Mouse (Mus musculus): ENCODE results near the gene Adcy2.

Gene Adcy2

GRCm38 (mm10) chr13:68642786-68643185, 356.6 kb downstream of the Adcy2 start:
- DNase-seq (ENCODE audit: low spot score in 2 of 2): no peak

DNA sequence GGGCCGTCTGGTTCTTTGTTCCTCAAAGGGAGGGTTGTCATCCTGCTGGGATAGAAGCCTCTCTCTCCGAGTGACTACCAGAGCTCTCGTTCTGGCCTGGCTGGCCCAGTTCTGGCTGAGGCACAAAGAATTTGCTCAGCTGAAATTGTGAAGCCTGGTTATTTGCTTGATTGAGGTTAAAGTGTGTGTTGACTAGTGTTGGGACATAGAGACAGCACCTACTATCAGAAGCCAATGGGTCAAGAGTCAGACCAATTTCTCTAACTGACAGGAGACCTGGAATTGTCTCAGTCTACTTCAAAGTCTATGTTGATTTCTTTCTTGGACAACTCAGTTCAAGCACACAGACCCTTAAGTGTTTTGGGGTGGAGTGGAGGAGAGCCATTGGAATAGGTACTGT, 372.3 kb downstream of the Adcy2 start:
- no peak for DNase-seq (ENCODE audit: low spot score in 2 of 2)

DNA sequence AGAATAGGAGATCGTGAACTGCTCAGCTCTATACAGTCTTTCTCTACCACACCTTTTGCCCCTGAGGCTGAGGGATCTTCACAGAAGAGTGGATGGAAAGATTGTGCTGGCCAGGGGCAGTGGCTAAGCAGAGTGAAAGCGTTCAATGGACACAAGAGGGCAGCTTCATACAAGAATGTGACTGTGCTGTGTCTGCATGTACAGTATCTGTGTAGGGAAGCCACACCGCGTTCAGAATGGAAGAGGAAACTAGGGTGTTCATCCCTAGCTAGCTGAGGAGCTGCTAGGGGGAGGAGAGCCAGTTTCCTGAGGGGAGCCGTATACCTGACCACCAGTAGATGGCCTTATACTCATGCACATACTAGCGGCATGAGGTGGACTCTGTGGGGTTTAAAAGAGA, 376.5 kb downstream of the Adcy2 start:
- peak in 1 of 2 experiments; percentile 47 for DNase-seq (ENCODE audit: low spot score in 2 of 2)

DNA sequence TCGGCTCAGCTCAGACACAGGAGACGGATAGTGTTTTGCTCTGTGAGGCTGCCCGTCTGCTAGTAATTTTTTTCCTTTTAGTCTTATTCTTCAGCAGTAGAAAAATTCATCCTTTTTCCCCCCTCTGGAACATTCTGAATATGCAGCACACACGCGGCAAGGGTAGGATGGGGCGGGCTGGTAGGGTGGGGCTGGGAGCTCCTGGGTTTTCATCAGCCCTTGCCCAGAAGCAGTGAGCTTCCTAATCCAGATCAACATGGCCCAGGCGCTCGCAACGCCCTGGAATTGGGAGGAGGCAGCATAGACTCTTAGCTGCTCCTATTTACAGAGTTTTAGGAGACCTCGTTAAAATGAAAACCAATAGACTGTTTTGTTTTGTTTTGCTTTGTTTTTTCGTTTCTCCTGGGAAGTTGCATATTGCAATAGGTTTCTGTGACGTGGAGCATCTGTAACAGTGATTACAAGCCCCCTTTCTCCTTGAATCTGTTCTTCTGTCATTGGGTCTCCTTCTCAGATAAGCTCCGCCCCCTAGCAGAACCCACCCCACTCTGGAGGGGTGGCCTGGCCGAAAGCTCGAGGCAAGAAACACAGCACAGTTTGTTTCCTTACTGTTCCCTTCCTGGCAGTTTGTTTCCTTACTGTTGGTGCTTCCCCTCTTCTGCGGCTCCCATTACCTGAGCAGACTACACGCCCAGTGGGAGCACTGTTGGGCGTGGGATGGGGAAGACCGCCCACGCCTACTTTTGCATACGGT, 391.5 kb downstream of the Adcy2 start:
- no peak for DNase-seq (ENCODE audit: low spot score in 2 of 2)

DNA sequence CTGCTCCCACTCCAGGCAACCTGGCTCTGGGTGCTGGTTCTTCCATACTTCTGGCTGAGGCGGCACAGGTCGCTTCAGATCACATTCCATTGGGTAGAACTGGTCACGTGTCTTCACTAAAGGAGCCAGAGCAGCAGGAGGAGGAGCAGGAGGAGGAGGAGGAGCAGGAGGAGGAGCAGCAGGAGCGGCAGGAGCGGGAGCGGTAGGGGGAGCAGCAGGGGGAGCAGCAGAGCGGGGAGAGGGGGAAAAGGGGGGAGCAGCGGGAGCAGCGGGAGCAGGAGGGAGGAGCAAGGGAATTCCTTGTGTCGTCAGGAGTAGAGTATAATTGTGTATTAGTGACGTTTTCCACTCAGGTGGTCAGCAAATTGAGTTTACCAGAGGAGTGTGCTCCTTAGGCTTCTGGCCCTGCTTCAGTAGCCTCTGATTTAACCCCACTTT, 393.6 kb downstream of the Adcy2 start:
- no peak for DNase-seq (ENCODE audit: low spot score in 2 of 2)

DNA sequence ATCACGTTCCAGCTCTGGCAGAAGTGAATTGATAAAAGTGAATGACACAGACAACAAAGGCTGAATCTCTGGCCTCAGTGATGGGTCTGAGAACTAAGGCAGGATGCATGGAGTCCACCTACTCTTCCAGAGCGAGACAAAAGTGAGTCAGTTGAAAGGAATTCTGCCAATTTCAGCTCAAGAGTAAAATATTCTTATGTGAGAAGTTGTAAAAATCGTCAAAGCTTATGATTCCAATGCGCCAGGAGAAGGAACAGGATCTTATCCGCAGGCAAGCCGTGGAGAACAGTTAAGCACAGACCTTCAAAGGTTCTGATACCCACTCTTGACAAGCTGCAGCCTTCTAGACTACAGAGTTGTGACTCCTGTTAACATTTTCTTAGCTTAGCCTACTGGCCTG, 396.3 kb downstream of the Adcy2 start:
- DNase-seq (ENCODE audit: low spot score in 2 of 2): no peak

- peak in 1 of 2 experiments; percentile 65 for DNase-seq (ENCODE audit: low spot score in 2 of 2)
Measured at GRCm38 (mm10) chr13:68601184-68601583, 398.2 kb downstream of the Adcy2 start.

DNA sequence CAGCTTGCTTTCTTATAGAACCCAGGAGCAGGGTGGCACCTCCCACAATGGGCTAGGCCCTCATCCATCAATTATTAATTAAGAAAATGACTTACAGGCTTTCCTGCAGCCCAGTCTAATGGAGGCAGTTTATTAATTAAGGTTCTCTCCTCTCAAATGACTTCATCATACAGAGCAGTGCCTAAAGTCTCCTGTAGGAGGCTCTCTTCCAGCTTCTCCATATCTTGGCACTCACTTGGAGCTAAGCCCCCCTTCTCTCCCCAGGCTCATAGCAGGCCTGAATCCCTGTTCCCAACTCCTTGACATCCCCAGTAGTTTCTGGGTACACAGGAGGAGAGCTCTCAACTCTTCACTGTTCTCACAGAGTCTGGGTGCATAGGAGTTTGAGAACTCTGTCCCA, 400.4 kb downstream of the Adcy2 start:
- DNase-seq (ENCODE audit: low spot score in 2 of 2): no peak

DNA sequence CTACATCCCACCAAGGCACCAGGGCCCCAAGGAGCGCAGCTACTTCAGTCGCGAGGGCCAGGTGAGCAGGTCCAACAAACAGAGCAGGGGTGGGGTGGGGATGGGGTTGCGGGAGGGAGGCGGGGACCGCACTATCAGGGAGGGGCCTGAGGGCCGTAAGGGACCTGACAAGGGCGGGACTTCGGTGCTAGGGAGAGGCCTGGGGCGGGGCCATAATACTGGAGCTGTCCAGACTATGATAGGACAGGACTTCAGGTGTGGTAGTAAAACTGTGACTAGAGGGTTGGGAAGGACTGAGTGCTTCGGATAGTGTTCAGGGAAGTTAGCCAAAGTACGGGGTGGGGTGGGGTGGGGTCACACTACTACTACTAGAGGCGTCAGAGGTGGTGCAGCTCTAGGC, 401.7 kb downstream of the Adcy2 start:
- no peak for DNase-seq (ENCODE audit: low spot score in 2 of 2)

- DNase-seq (ENCODE audit: low spot score in 2 of 2): no peak
Measured at GRCm38 (mm10) chr13:68597199-68597598, 402.1 kb downstream of the Adcy2 start, which contains the start of gene 1700001L19Rik. Gene 1700001L19Rik (plus strand): TSS chr13:68597421.

- DNase-seq (ENCODE audit: low spot score in 2 of 2): no peak
Measured at GRCm38 (mm10) chr13:68593797-68594196, 405.5 kb downstream of the Adcy2 start.

DNA sequence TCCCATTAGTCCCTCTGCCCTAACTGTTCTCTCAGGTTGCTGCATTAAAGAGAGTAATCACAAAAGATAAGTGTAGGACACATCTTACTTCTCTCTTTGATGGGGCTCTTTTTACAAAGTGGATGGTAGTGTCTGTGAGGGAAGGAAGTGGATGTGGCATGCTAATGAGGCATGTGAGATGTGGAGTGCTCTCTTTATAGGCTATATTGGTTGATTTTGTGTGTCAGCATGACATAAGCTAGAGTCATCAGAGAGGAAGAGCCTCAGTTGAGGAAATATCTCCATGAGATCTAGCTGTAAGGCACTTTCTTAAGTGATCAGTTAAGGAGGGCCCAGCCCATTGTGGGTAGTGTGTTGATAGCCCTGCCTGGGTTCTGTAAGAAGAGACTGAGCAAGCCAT, 411.0 kb downstream of the Adcy2 start:
- no peak for DNase-seq (ENCODE audit: low spot score in 2 of 2)

GRCm38 (mm10) chr13:68585441-68585840, 413.9 kb downstream of the Adcy2 start:
- DNase-seq (ENCODE audit: low spot score in 2 of 2): no peak

DNA sequence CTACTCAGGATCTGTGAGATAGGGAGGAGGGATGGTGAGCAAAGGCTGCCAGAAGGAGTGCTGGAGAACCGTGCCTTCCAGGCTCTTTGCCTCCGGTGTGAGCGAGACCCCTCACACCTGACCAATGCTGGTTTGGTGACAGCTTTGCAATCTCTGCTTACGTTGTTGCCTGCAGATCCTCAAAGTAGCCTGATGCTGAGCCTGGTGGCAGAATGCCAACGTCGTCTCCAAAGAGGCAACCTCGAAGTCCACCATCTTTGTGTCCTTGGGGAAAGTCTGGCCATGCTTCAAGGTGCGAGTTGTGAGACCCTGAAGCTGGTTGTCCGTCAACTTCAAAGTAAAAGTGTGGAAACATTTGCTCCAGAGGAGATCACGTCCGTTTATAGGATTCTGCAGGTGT, 415.4 kb downstream of the Adcy2 start:
- no peak for DNase-seq (ENCODE audit: low spot score in 2 of 2)

DNA sequence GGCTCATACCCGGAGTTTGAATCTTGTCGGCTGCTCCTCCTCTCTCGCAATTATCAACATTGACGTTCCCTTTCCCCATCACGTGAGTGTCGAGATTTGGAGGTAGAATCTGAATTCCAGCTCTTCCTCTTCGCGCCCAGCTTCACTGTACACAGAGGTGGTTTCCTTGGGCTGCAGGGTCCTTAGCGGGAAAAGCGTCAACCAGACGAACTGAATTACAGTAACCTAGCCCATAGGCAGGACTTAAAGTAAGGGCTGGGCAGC, 416.9 kb downstream of the Adcy2 start:
- no peak for DNase-seq (ENCODE audit: low spot score in 2 of 2)

- peak; percentile 92 to 97 for DNase-seq (ENCODE audit: low spot score in 2 of 2)
Measured at GRCm38 (mm10) chr13:68581747-68582516, 417.4 kb downstream of the Adcy2 start, which contains the start of the genes Mtrr and Fastkd3. Gene Mtrr (minus strand): TSS chr13:68582149. Gene Fastkd3 (plus strand): TSS chr13:68582234.

DNA sequence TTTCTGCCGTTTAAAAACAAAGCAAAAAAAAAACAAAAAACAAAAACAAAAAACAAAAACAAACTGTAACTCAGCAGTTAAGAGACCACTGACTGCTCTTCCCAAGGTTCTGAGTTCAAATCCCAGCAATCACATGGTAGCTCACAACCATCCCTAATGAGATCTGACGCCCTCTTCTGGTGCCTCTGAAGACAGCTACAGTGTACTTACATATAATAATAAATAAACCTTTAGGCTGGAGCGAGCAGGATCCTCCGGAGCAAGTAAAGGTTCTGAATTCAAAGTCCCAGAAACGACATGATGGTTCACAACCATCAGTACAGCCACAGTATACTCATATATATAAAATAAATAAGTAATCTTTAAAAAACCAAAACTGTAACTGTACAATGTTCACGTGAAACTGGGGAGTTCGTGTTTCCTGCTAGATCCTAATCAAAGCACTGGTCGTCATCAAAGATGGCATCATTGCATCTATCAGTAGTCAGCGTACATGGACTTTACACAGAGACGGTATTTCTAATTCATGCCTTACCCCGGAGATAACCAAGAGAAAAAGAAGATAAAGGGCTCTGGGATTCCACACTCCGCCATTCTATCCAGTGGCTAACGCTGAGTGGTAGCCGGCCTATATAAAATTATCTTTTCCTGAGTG, 418.1 kb downstream of the Adcy2 start:
- DNase-seq (ENCODE audit: low spot score in 2 of 2): no peak

DNA sequence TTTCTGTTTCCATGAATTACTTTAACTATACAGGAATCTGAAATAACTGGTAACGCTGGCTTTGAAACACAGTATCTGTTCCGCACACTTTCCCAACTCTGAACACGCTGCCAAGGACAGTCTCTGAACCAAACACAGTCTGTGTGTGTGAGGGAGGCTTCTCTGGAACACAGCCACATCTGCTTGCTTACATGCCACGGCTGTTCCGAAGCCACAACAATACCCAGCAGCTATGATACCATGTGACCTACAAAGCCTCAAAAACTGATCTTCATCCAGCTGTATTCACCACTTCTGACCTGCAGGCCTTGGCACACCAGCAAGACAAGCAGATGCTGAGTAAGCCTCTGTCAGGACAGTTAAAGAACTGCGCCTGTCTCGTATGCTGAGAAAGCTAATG, 421.4 kb downstream of the Adcy2 start:
- peak in 1 of 2 experiments; percentile 66 for DNase-seq (ENCODE audit: low spot score in 2 of 2)

DNA sequence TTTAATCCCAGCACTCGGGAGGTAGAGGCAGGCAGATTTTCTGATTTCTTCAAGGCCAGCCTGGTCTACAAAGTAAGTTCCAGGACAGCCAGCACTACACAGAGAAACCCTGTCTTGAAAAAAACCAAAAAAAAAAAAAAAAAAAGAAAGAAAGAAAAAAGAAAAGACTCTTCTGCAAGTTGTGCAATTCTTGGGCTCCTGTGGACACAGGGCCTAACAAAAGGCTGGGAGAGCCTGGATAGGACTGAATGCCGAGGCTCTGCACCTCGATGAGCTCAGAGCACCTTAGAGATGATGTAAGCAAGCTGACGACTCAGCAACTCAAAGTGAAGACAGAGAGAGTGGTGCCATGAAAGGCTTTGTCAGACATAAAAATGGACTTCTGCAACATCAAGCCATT, 424.9 kb downstream of the Adcy2 start:
- no peak for DNase-seq (ENCODE audit: low spot score in 2 of 2)

GRCm38 (mm10) chr13:68572966-68573913, 426.1 kb downstream of the Adcy2 start:
- no peak for DNase-seq (ENCODE audit: low spot score in 2 of 2)

DNA sequence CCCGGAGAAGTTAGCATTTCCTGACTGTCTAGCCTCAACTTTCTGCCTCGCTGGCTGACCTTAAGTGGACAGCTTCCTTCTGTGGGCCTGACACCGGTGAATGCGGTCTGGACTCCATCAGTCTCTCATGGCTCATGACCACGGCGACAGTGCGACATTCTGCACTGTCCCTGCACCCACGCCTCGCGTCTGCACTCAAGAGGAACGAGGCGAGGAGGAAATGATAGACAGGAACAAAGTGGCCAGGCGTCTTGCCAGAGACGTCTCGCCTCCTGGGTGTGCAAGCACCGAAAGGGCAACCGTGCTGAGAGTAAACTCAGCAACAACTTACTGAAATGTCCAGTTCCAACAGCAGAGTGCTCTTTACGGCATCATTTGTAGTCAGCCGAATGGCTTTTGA, 427.1 kb downstream of the Adcy2 start:
- no peak for DNase-seq (ENCODE audit: low spot score in 2 of 2)
